Mouse (Mus musculus): Measurements from ENCODE around the gene Glb1l. TPM values are rescaled to one million over a fixed set of nuclear protein-coding genes. Genes with fewer than 3 reads are reported as not detected.

The Glb1l gene
- polyA plus RNA-seq, 1 experiment from 2014 or later: 12.8 TPM

- no peak for DNase-seq (ENCODE audit: low spot score)
- H3K36me3 ChIP-seq: peaks cover 65% of the 10 kb centered on the region
- H3K27me3 ChIP-seq (ENCODE audit: low read depth, poor library complexity, severe bottlenecking): no peaks in the 10 kb centered on the region
- no peak overlapping the region for H3K27ac ChIP-seq
- H3K4me1 ChIP-seq: peaks cover 24% of the 10 kb centered on the region
- no peaks in the 10 kb centered on the region for H3K9me3 ChIP-seq (replicated peaks)
- H3K4me3 ChIP-seq: no peak overlapping the region
- WGBS: 85% methylated on average over 4 of the region's 4 CpGs
Observed at GRCm38 (mm10) chr1:75181377-75181870, 29.2 kb downstream of the Glb1l start.

GRCm38 (mm10) chr1:75180741-75181140 lies 29.9 kb downstream of the Glb1l start:
- whole genome bisulfite sequencing: 42% methylated on average over 7 of the region's 7 CpGs

DNA sequence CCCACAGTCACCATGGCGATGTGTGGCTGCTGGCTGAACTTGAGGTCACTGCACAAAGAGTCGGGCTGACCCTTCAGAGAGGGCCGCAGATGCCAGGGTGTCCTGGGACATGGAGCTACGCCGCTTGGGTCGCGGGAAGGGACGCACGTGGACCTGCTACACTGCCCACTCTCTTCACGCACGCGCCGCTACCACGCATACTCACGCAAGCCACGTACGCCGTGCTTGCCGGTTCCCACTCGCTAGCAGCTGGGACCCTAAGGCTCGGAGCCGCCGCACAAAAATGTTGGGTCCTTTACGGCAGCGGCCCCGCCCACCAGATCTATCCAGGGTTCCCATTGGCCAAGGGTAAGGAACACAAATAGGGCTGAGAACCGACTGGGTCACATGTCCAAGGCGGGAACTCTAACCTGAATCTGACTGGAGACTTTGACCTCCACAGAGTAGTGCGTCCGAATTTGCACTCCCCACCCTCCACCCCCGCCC lies 30.5 kb downstream of the Glb1l start, which contains the start of gene Abcb6:
TSS of gene Abcb6 (minus strand) at position 288 of the 486 bp plus-strand sequence.
- Histone ChIP-seq H3K4me3 (peak within 1 kb of the TSS; percentile 66), H3K9me3 (replicated peaks) (no peaks in the 10 kb centered on the region), H3K27ac (peak within 1 kb of the TSS; percentile 82), H3K4me1 (peaks cover 24% of the 10 kb centered on the region), H3K27me3 (ENCODE audit: low read depth, poor library complexity, severe bottlenecking) (no peaks in the 10 kb centered on the region), H3K36me3 (peaks cover 65% of the 10 kb centered on the region)
- WGBS: under 1% methylated on average over 31 of the region's 31 CpGs
- peak; percentile 94 for DNase-seq (ENCODE audit: low spot score)

More at GRCm38 (mm10) chr1:75180741-75181140, 29.9 kb downstream of the Glb1l start:
- no peaks in the 10 kb centered on the region for H3K27me3 ChIP-seq (ENCODE audit: low read depth, poor library complexity, severe bottlenecking)
- H3K4me3 ChIP-seq: peak overlapping the region; percentile 66
- no peaks in the 10 kb centered on the region for H3K9me3 ChIP-seq (replicated peaks)
- H3K27ac ChIP-seq: peak overlapping the region; percentile 64
- no peak for DNase-seq (ENCODE audit: low spot score)
- H3K36me3 ChIP-seq: peaks cover 65% of the 10 kb centered on the region
- peaks cover 24% of the 10 kb centered on the region for H3K4me1 ChIP-seq

DNA sequence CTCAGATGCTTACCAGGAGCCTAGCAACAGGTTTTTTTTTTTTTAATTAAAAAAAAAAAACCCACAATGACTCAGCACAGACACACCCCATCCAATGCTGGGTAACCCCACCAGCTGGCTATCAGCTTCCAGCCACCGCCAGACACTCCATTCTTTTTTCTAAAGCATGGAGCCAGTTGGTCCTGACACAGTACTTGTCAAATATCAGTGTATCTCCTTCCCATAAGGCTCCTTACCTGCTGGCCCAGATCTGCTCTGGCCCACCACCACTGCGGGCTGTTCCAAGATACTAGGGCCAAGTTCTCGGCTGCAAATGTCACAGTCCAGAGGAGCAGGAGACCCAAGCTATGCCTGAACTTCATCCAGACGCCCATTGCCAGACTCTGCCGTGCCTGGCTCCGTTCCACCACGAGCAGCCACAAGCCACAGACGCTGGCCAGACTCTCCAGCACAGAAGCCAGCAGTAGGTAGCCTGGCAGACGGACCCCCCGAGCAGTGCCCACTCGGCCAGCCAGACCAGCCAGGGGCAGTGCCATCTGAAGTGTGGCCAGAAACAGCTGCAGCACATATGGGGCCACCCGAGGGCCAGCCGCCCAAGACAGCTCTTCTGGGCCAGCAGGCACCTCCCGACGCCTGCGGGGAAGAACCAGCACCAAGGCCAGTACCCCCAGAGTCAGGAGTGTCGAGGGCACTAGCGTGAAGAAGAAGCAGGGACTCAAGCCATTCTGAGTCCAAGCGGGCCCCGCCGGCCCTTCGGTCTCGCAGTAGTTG lies 31.1 kb downstream of the Glb1l start:
- WGBS: 13% methylated on average over 23 of the region's 23 CpGs
- Histone ChIP-seq H3K27ac (peak overlapping the region; percentile 82), H3K4me1 (peaks cover 24% of the 10 kb centered on the region), H3K9me3 (replicated peaks) (no peaks in the 10 kb centered on the region), H3K4me3 (peak overlapping the region; percentile 66), H3K36me3 (peaks cover 65% of the 10 kb centered on the region), H3K27me3 (ENCODE audit: low read depth, poor library complexity, severe bottlenecking) (no peaks in the 10 kb centered on the region)
- peak; percentile 36 for DNase-seq (ENCODE audit: low spot score)

DNA sequence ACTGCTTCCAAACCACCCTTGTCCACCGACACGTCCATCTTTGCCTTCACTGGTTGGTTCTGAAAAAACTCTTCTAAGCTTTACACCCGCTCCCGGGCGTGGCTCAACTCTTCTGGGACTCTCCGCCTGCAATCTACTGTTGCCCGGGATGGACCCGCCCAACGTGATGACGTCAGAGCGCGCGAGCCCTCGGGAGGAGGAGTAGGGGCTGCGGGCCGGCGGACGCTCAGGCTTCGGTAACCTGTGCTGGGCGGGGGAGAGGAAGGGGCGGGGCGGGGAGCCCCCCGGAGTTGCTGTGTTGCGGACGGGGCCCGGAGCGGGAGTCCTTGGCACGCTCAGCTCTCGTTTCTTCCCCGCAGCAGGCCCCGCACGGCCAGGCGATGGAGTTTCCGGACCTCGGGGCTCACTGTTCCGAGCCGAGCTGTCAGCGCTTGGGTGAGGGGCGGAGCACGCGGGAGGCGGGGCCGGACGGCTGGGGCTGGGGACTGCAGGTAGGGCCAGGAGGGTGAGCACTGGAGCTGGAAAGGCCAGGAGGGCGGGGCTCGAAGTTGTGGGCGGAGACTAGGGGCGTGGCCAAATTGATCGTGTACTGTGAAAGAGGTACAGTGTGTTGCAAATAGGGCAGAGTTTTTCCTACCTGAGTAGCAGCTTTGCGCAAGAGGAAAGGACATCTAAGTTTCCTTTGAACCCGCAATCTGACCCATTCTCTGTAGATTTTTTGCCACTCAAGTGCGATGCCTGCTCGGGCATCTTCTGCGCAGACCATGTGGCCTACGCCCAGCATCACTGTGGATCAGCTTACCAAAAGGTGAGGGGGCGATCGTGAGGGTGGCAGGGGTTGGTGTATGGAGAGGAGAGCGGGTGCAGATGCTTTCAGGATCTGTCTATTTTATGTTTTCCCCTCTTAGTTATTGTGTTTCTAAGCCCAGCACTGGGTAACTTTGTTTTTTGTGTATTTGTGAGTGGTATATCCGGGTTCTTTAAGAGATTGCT lies 41.8 kb downstream of the Glb1l start, which contains the start of gene Zfand2b:
TSS of gene Zfand2b (plus strand) at position 175 of the 993 bp plus-strand sequence.
- peak; percentile 99 for DNase-seq (ENCODE audit: low spot score)
- Histone ChIP-seq H3K4me3 (peak within 1 kb of the TSS; percentile 83), H3K27me3 (ENCODE audit: low read depth, poor library complexity, severe bottlenecking) (no peaks in the 10 kb centered on the region), H3K9me3 (replicated peaks) (no peaks in the 10 kb centered on the region), H3K36me3 (peaks cover 36% of the 10 kb centered on the region), H3K27ac (peak within 1 kb of the TSS; percentile 88), H3K4me1 (peaks cover 20% of the 10 kb centered on the region)
- WGBS: under 1% methylated on average over 59 of the region's 59 CpGs

GRCm38 (mm10) chr1:75168093-75168471 lies 42.5 kb downstream of the Glb1l start:
- H3K36me3 ChIP-seq: peaks cover 29% of the 10 kb centered on the region
- peak overlapping the region; percentile 83 for H3K4me3 ChIP-seq
- H3K4me1 ChIP-seq: peaks cover 20% of the 10 kb centered on the region
- H3K9me3 ChIP-seq (replicated peaks): no peaks in the 10 kb centered on the region
- no peaks in the 10 kb centered on the region for H3K27me3 ChIP-seq (ENCODE audit: low read depth, poor library complexity, severe bottlenecking)
- H3K27ac ChIP-seq: peak overlapping the region; percentile 88
- no peak for DNase-seq (ENCODE audit: low spot score)
- WGBS: 6% methylated on average over 7 of the region's 7 CpGs

- Histone ChIP-seq H3K36me3 (no peaks in the 10 kb centered on the region), H3K27ac (no peak overlapping the region), H3K4me3 (no peak overlapping the region), H3K27me3 (ENCODE audit: low read depth, poor library complexity, severe bottlenecking) (no peaks in the 10 kb centered on the region), H3K9me3 (replicated peaks) (no peaks in the 10 kb centered on the region), H3K4me1 (no peaks in the 10 kb centered on the region)
- WGBS: 87% methylated on average over 4 of the region's 4 CpGs
- no peak for DNase-seq (ENCODE audit: low spot score)
Observed at GRCm38 (mm10) chr1:75160256-75160617, 50.4 kb downstream of the Glb1l start.

GRCm38 (mm10) chr1:75159540-75160255 lies 50.9 kb downstream of the Glb1l start:
- WGBS: 82% methylated on average over 5 of the region's 5 CpGs
- Histone ChIP-seq H3K4me3 (no peak overlapping the region), H3K9me3 (replicated peaks) (no peaks in the 10 kb centered on the region), H3K4me1 (no peaks in the 10 kb centered on the region), H3K36me3 (no peaks in the 10 kb centered on the region), H3K27ac (no peak overlapping the region), H3K27me3 (ENCODE audit: low read depth, poor library complexity, severe bottlenecking) (no peaks in the 10 kb centered on the region)
- DNase-seq (ENCODE audit: low spot score): no peak

GRCm38 (mm10) chr1:75158990-75159389 lies 51.6 kb downstream of the Glb1l start:
- no peaks in the 10 kb centered on the region for H3K36me3 ChIP-seq
- H3K4me1 ChIP-seq: no peaks in the 10 kb centered on the region
- no peaks in the 10 kb centered on the region for H3K9me3 ChIP-seq (replicated peaks)
- H3K4me3 ChIP-seq: no peak overlapping the region
- no peak for DNase-seq (ENCODE audit: low spot score)
- no peaks in the 10 kb centered on the region for H3K27me3 ChIP-seq (ENCODE audit: low read depth, poor library complexity, severe bottlenecking)
- H3K27ac ChIP-seq: no peak overlapping the region

- Histone ChIP-seq H3K9me3 (replicated peaks) (no peaks in the 10 kb centered on the region), H3K4me3 (no peak overlapping the region), H3K4me1 (no peaks in the 10 kb centered on the region), H3K27me3 (ENCODE audit: low read depth, poor library complexity, severe bottlenecking) (no peaks in the 10 kb centered on the region), H3K27ac (no peak overlapping the region), H3K36me3 (no peaks in the 10 kb centered on the region)
- DNase-seq (ENCODE audit: low spot score): no peak
- WGBS: 67% methylated on average over 3 of the region's 3 CpGs
Observed at GRCm38 (mm10) chr1:75155837-75156236, 54.8 kb downstream of the Glb1l start.

DNA sequence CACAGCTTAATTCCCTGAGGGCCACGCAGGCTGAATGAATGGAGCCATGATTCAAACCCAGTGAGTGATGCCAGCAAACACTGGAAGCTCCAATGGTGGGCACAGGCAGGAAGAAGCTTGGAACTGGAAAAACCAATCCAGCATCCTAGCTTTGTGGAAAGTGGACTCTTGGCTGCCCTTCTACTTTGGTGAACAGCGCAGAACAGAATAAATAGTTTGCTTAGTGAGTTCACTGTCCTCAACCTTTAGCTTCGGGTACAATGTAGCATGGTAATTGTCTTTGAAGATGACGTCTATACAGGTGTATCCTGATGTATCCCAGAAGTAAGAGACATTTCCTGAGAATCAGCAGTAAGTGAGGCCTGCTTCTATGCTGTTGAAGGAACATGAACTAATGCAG lies 61.9 kb downstream of the Glb1l start:
- 92% methylated on average over 4 of the region's 4 CpGs for WGBS
- no peak overlapping the region for H3K27ac ChIP-seq
- no peak overlapping the region for H3K4me3 ChIP-seq
- H3K4me1 ChIP-seq: peaks cover 6% of the 10 kb centered on the region
- peaks cover 53% of the 10 kb centered on the region for H3K36me3 ChIP-seq
- H3K27me3 ChIP-seq (ENCODE audit: low read depth, poor library complexity, severe bottlenecking): no peaks in the 10 kb centered on the region
- H3K9me3 ChIP-seq (replicated peaks): no peaks in the 10 kb centered on the region
- no peak for DNase-seq (ENCODE audit: low spot score)

Data from limb, embryonic 10.5 days (tissue).